Mouse (Mus musculus) stomach, embryonic 15.5 days (tissue): ENCODE results near the gene Slit3. TPM values are rescaled to one million over a fixed set of nuclear protein-coding genes. Genes with fewer than 3 reads are reported as not detected.
A peak's percentile ranks its signal among the peaks of the same experiment; 100 is the strongest.

ENCODE experiments used
- ATAC-seq: fragments of 200-750 bp; cut with Nextera tagmentation; 2 replicates; pipeline ENCODE4 v1.8.0; 2017; ENCODE audit warnings: low read depth, moderate number of reproducible peaks, moderate TSS enrichment; ENCODE audit not compliant: insufficient read depth, low FRiP score
- H3K27ac ChIP-seq: fragments of 300-500 bp; sonication (generic); 2 replicates; pipeline ENCODE4 v1.5.1; 2015; ENCODE audit warnings: mild to moderate bottlenecking, inconsistent platforms
- H3K27me3 ChIP-seq: fragments of 300-500 bp; sonication (generic); replicated peaks from 2 replicates; pipeline ENCODE4 v1.6.1; 2015; ENCODE audit warnings: inconsistent platforms
- H3K36me3 ChIP-seq: fragments of 300-500 bp; sonication (generic); 2 replicates; pipeline ENCODE4 v1.6.1; 2015; ENCODE audit warnings: inconsistent platforms
- H3K4me1 ChIP-seq: fragments of 300-500 bp; sonication (generic); 2 replicates; pipeline ENCODE4 v1.6.1; 2015; ENCODE audit warnings: inconsistent platforms
- H3K4me2 ChIP-seq: fragments of 300-500 bp; sonication (generic); 2 replicates; pipeline ENCODE4 v1.6.1; 2015; ENCODE audit warnings: mild to moderate bottlenecking, inconsistent platforms
- H3K4me3 ChIP-seq: fragments of 300-500 bp; sonication (generic); replicated peaks from 2 replicates; pipeline ENCODE4 v1.5.1; 2015; ENCODE audit warnings: inconsistent platforms
- H3K9ac ChIP-seq: fragments of 300-500 bp; sonication (generic); 2 replicates; pipeline ENCODE4 v1.6.1; 2015; ENCODE audit warnings: inconsistent platforms
- H3K9me3 ChIP-seq: fragments of 300-500 bp; sonication (generic); 2 replicates; pipeline ENCODE4 v1.6.1; 2016; ENCODE audit warnings: inconsistent platforms
- WGBS: fragments of 180-500 bp; shearing (Covaris S2); methylation state at CpG from one replicate; pipeline ENCODE4 v1.1.7; 2015; 5-methylcytosine and 5-hydroxymethylcytosine counted together
- polyA plus RNA-seq: library from polyadenylated mRNA; unstranded; fragments of >200 nt; fragmentation: Nextera tagmentation; extraction: Ambion mirVana; gene quantifications from 2 replicates; pipeline ENCODE4 v1.2.1, GENCODE M21; 2015

Gene Slit3
- polyA plus RNA-seq, 1 experiment from 2014 or later: 18.9 TPM

DNA sequence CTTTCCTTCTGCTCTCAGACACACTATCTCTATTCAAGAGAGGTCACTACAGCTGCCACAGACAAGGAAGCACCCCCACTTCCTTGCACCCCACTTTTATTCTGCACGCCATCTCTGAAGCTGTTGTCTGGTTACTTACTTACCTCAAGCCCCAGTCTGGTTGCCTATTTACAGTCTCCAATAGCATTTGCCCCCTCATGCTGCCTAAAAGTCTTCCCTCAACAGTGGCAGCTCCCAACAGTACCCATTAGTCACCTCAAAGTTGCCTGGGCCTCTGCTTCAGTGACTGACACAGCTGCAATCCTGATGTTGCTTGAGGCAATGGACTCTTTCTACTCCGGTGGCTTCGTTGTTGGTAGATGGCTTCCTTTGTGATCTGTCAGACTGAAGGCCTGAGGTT, 42.4 kb downstream of the Slit3 start:
- WGBS: 86% methylated on average over 3 of the region's 3 CpGs
- no peaks in the 10 kb centered on the region for H3K9me3 ChIP-seq
- H3K27ac ChIP-seq: no peak overlapping the region
- H3K27me3 ChIP-seq: no peaks in the 10 kb centered on the region
- no peak overlapping the region for H3K9ac ChIP-seq
- H3K4me3 ChIP-seq: no peak overlapping the region
- no peak for ATAC-seq
- H3K4me2 ChIP-seq: no peak overlapping the region
- no peaks in the 10 kb centered on the region for H3K36me3 ChIP-seq
- no peaks in the 10 kb centered on the region; the same call in 1 of the 2 replicates for H3K4me1 ChIP-seq

DNA sequence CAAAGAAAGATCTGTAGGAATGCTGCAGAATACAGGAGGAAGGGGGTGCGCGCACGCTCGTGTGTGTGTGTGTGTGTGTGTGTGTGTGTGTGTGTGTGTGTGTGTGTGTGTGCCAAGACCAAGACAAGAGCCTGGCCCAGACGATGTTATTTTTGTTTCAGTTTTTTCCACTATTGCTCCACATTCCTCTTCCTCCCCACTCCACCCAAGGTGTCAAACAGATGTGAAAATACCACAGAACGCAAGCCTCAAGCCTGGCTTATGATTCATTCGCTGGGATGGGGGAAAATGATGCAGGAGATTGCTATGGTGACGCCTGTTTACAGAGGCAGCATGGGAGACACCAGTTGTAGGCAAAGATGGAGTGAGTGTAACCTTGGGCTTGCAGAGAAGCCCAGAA, 46.2 kb downstream of the Slit3 start:
- H3K4me3 ChIP-seq: no peak overlapping the region
- WGBS: 67% methylated on average over 8 of the region's 8 CpGs
- no peak overlapping the region for H3K4me2 ChIP-seq

DNA sequence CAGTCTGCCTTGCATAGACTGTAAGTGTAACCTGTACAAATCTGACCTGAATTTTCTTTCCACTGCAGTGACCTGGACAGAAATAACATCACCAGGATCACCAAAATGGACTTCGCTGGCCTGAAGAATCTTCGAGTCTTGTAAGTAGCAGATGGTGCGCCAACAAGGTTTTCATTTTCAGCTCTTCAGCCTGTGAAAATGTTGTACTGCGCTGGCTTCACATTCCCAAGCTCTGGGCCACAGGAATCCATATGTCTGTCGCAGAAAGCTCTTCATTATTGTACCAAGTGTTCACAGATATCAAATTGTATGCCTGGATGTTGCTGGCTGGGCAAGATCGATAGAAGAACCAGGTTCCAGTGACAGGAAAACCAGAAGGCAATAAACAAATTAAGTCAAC, 50.5 kb downstream of the Slit3 start:
- no peak overlapping the region for H3K4me2 ChIP-seq
- no peaks in the 10 kb centered on the region for H3K9me3 ChIP-seq
- no peak for ATAC-seq
- WGBS: 91% methylated on average over 6 of the region's 6 CpGs
- no peaks in the 10 kb centered on the region for H3K27me3 ChIP-seq
- no peak overlapping the region for H3K4me3 ChIP-seq
- H3K27ac ChIP-seq: no peak overlapping the region
- no peaks in the 10 kb centered on the region for H3K36me3 ChIP-seq
- H3K4me1 ChIP-seq: no peaks in the 10 kb centered on the region
- H3K9ac ChIP-seq: no peak overlapping the region

More for the DNA sequence above, 46.2 kb downstream of the Slit3 start:
- Histone ChIP-seq H3K4me1 (no peaks in the 10 kb centered on the region; the same call in 1 of the 2 replicates), H3K9me3 (no peaks in the 10 kb centered on the region), H3K9ac (no peak overlapping the region), H3K27ac (no peak overlapping the region), H3K36me3 (no peaks in the 10 kb centered on the region), H3K27me3 (no peaks in the 10 kb centered on the region)
- no peak for ATAC-seq

DNA sequence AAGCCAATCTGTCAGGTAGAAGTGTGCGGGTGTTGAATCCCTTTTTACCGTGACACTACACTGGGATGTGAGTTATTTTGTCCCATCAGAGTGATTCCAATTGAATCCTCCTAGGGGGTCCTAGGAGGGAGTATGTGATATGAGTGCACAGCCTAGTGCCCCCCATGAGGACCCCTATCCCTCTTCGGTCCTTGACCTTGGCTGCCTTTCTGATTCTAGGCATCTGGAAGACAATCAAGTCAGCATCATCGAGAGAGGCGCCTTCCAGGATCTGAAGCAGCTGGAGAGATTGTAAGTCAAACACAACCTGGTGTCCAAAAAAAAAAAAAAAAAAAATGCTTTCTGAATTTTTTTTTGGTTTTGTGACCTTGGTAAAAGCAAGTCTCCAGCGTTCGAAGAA, 56.5 kb downstream of the Slit3 start:
- no peak overlapping the region for H3K9ac ChIP-seq
- no peak overlapping the region for H3K4me2 ChIP-seq
- no peak for ATAC-seq
- H3K27me3 ChIP-seq: no peaks in the 10 kb centered on the region
- H3K4me3 ChIP-seq: no peak overlapping the region
- H3K27ac ChIP-seq: no peak overlapping the region
- no peaks in the 10 kb centered on the region for H3K36me3 ChIP-seq
- H3K4me1 ChIP-seq: peaks cover 3% of the 10 kb centered on the region; the same call in 1 of the 2 replicates
- H3K9me3 ChIP-seq: no peaks in the 10 kb centered on the region
- WGBS: 74% methylated on average over 7 of the region's 7 CpGs

DNA sequence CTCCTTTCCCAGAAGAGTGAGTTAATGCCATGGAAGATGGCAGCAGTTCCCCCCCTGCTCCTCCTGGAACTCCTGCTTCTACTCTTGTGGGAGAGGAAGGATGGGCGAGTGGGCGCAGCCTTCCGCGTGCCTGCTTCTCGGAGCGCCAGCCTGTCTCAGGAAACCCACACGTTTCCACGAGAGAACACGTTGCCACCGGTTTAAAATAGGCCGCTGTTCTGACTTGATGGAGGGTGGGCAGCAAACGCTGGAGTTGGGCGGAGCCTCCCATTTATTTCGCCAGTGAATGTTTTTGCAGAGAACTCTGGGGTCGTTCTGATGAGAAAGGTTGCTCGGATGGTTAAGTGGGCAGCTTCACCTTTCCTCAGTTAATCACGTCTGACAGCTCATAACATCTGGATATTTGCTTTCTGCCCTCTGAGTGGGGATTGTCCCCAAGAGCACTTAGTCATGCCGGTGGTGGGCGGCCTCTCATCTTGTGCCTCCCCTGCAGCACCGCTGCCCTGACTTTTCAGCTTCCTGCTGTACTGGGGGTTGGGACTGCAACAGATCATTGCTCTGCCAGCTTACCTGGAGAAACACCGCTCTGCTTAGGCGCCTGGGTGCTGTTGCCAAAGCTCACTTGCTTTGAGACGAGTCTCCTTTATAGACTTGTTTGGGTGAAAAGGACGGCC, 57.3 kb downstream of the Slit3 start:
- Histone ChIP-seq H3K9ac (no peak overlapping the region), H3K4me2 (0 out of 2 replicates have a peak overlapping the region, but pooled peaks have one; percentile 4), H3K9me3 (no peaks in the 10 kb centered on the region), H3K36me3 (no peaks in the 10 kb centered on the region), H3K4me3 (no peak overlapping the region), H3K27ac (no peak overlapping the region), H3K4me1 (peaks cover 3% of the 10 kb centered on the region; the same call in 1 of the 2 replicates), H3K27me3 (no peaks in the 10 kb centered on the region)
- 39% methylated on average over 24 of the region's 24 CpGs for WGBS
- ATAC-seq: no peak

- H3K27ac ChIP-seq: no peak overlapping the region
- H3K4me3 ChIP-seq: no peak overlapping the region
- no peak for ATAC-seq
- no peak overlapping the region for H3K9ac ChIP-seq
- H3K9me3 ChIP-seq: no peaks in the 10 kb centered on the region
- WGBS: 81% methylated on average over 8 of the region's 8 CpGs
- no peaks in the 10 kb centered on the region for H3K27me3 ChIP-seq
- peaks cover 3% of the 10 kb centered on the region; the same call in 1 of the 2 replicates for H3K4me1 ChIP-seq
- H3K4me2 ChIP-seq: no peak overlapping the region
- H3K36me3 ChIP-seq: no peaks in the 10 kb centered on the region
Measured at GRCm38 (mm10) chr11:35179305-35179704, 58.3 kb downstream of the Slit3 start.

GRCm38 (mm10) chr11:35182887-35183286, 61.9 kb downstream of the Slit3 start:
- 71% methylated on average over 5 of the region's 5 CpGs for WGBS
- no peak for ATAC-seq

GRCm38 (mm10) chr11:35194826-35195225, 73.8 kb downstream of the Slit3 start:
- H3K4me1 ChIP-seq: no peaks in the 10 kb centered on the region
- 85% methylated on average over 6 of the region's 6 CpGs for WGBS

More at GRCm38 (mm10) chr11:35182887-35183286, 61.9 kb downstream of the Slit3 start:
- Histone ChIP-seq H3K4me3 (no peak overlapping the region), H3K27ac (no peak overlapping the region), H3K4me2 (no peak overlapping the region), H3K9ac (no peak overlapping the region), H3K9me3 (no peaks in the 10 kb centered on the region), H3K4me1 (peaks cover 3% of the 10 kb centered on the region; the same call in 1 of the 2 replicates), H3K36me3 (no peaks in the 10 kb centered on the region), H3K27me3 (no peaks in the 10 kb centered on the region)

GRCm38 (mm10) chr11:35196777-35197176, 75.8 kb downstream of the Slit3 start:
- Histone ChIP-seq H3K4me3 (no peak overlapping the region), H3K27me3 (no peaks in the 10 kb centered on the region), H3K9ac (no peak overlapping the region), H3K9me3 (no peaks in the 10 kb centered on the region), H3K36me3 (no peaks in the 10 kb centered on the region), H3K4me2 (no peak overlapping the region), H3K27ac (no peak overlapping the region), H3K4me1 (no peaks in the 10 kb centered on the region)
- ATAC-seq: no peak
- 85% methylated on average over 7 of the region's 7 CpGs for WGBS

More at GRCm38 (mm10) chr11:35194826-35195225, 73.8 kb downstream of the Slit3 start:
- Histone ChIP-seq H3K36me3 (no peaks in the 10 kb centered on the region), H3K9me3 (no peaks in the 10 kb centered on the region), H3K9ac (no peak overlapping the region), H3K4me2 (no peak overlapping the region), H3K27ac (no peak overlapping the region), H3K27me3 (no peaks in the 10 kb centered on the region), H3K4me3 (no peak overlapping the region)
- ATAC-seq: no peak

- 79% methylated on average over 6 of the region's 6 CpGs for WGBS
- H3K27ac ChIP-seq: no peak overlapping the region
Measured at GRCm38 (mm10) chr11:35198537-35199088, 77.6 kb downstream of the Slit3 start.

DNA sequence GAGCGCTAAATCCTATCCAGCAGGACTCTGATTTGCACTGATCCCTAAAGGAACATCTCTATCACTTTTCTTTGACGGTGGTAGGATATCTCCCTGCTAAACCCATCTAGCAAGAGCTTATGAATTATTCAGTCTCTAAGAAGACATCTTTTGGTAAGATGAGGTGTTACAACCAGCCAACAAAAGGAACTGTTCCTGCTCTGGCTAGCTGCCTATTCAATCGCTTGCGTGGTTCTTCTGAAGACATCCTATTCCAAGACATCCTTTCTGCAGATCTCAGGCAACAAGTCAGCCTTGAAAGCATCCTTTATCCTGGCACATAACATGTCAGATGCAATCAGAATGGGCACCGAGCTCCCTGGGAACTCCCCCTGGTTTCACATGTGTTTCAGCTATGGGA, 81.3 kb downstream of the Slit3 start:
- no peaks in the 10 kb centered on the region for H3K36me3 ChIP-seq
- H3K4me1 ChIP-seq: 0 out of 2 replicates have a peak, but pooled peaks cover 5% of the 10 kb centered on the region
- H3K9me3 ChIP-seq: no peaks in the 10 kb centered on the region
- H3K4me3 ChIP-seq: no peak overlapping the region
- no peak for ATAC-seq
- H3K4me2 ChIP-seq: no peak overlapping the region
- H3K27me3 ChIP-seq: no peaks in the 10 kb centered on the region
- H3K9ac ChIP-seq: no peak overlapping the region
- 78% methylated on average over 5 of the region's 5 CpGs for WGBS
- no peak overlapping the region for H3K27ac ChIP-seq

More at GRCm38 (mm10) chr11:35198537-35199088, 77.6 kb downstream of the Slit3 start:
- H3K4me2 ChIP-seq: no peak overlapping the region
- H3K36me3 ChIP-seq: no peaks in the 10 kb centered on the region
- no peaks in the 10 kb centered on the region for H3K9me3 ChIP-seq
- no peak for ATAC-seq
- H3K4me1 ChIP-seq: no peaks in the 10 kb centered on the region
- H3K4me3 ChIP-seq: no peak overlapping the region
- H3K9ac ChIP-seq: no peak overlapping the region
- no peaks in the 10 kb centered on the region for H3K27me3 ChIP-seq

DNA sequence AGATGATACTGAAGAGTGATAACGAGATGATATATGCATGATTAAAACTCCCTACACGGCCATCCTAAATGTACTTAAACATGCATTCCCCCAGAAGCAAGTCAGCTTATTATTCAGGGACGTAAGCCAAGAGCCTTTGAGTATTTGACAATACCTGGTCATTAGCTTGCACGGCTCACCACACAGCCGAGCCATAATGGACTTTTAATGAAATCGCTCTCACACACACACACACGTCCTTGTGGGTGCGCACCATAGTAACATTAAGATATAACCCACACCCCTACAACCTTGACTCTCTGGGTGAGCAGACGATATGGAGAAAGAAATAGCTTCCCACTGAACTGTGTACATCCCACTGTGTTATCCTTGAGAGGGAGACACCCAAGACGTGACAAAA, 82.6 kb downstream of the Slit3 start:
- WGBS: 54% methylated on average over 10 of the region's 10 CpGs
- Histone ChIP-seq H3K4me3 (no peak overlapping the region), H3K9me3 (no peaks in the 10 kb centered on the region), H3K36me3 (no peaks in the 10 kb centered on the region), H3K27me3 (no peaks in the 10 kb centered on the region), H3K9ac (no peak overlapping the region), H3K27ac (no peak overlapping the region), H3K4me1 (0 out of 2 replicates have a peak, but pooled peaks cover 5% of the 10 kb centered on the region), H3K4me2 (no peak overlapping the region)
- no peak for ATAC-seq
